11 mouse cellular contexts compared by ENCODE assay signal in genomic region chr9:108690914-108691313, GRCm38 (mm10). TPM values are rescaled to one million over a fixed set of nuclear protein-coding genes. Genes with fewer than 3 reads are reported as not detected.
A peak's percentile ranks its signal among the peaks of the same experiment; 100 is the strongest.
DNase-seq lines count a peak whose midpoint lies in the region; ATAC-seq and TF ChIP-seq lines count a peak whose summit lies in the region.
"Had no signal": no experiment of that assay in that cellular context is flagged by ENCODE, and none has a peak within 500 bp of the region (broad histone marks: within the 10 kb centered on the region; RNA-seq: fewer than 3 reads in every experiment).

No protein-coding gene starts in this region.

- H3K9ac ChIP-seq in liver, embryonic 12.5 days = no peak overlapping the region
- H3K9ac ChIP-seq in liver, postnatal 0 days (replicated peaks) = no peak overlapping the region

- H3K4me1 ChIP-seq in liver, embryonic 12.5 days = peaks cover 33% of the 10 kb centered on the region
- peaks cover 50% of the 10 kb centered on the region for H3K4me1 ChIP-seq in liver, postnatal 0 days (ENCODE audit: insufficient read depth)

- no peaks in the 10 kb centered on the region for H3K36me3 ChIP-seq in liver, embryonic 12.5 days
- H3K36me3 ChIP-seq in liver, postnatal 0 days (replicated peaks; ENCODE audit: insufficient read depth, low read length) = no peaks in the 10 kb centered on the region
- H3K36me3 ChIP-seq: forebrain, embryonic 15.5 days; lung, embryonic 15.5 days had no signal

- no peak for TF ChIP-seq EP300 in liver, postnatal 0 days (IDR thresholded peaks at IDR 0.05; ENCODE audit: low read depth)

- TF ChIP-seq CTCF in liver, postnatal 0 days (IDR thresholded peaks at IDR 0.05; ENCODE audit: low read depth) = no peak

- no peaks in the 10 kb centered on the region for H3K9me3 ChIP-seq in liver, embryonic 12.5 days (replicated peaks)
- H3K9me3 ChIP-seq in liver, postnatal 0 days (ENCODE audit: low read length) = no peaks in the 10 kb centered on the region
- H3K9me3 ChIP-seq: forebrain, embryonic 15.5 days; lung, embryonic 15.5 days had no signal

- no peak overlapping the region for H3K27ac ChIP-seq in liver, embryonic 12.5 days
- peak overlapping the region; percentile 89 for H3K27ac ChIP-seq in liver, postnatal 0 days (ENCODE audit: low read depth)

- intact Hi-C loops in heart, postnatal 10 days (cut with DNase I) = no loop called here
- intact Hi-C loops in heart, postnatal 36 days (cut with DNase I) = no loop called here

- H3K4me2 ChIP-seq in liver, embryonic 12.5 days = peak overlapping the region; percentile 98; the same call in 1 of the 2 replicates
- no peak overlapping the region for H3K4me2 ChIP-seq in liver, postnatal 0 days (ENCODE audit: low read depth, low read length)

- peaks cover 38% of the 10 kb centered on the region for H3K27me3 ChIP-seq in liver, embryonic 12.5 days (replicated peaks)
- H3K27me3 ChIP-seq in liver, postnatal 0 days (ENCODE audit: insufficient read depth, low read length) = 0 out of 2 replicates have a peak, but pooled peaks cover 6% of the 10 kb centered on the region
- H3K27me3 ChIP-seq: forebrain, embryonic 15.5 days; lung, embryonic 15.5 days had no signal

- H3K4me3 ChIP-seq in liver, embryonic 12.5 days = no peak overlapping the region
- H3K4me3 ChIP-seq in liver, postnatal 0 days (ENCODE audit: low read depth, low read length) = no peak overlapping the region

- ATAC-seq in liver, embryonic 12.5 days = no peak
- no peak for ATAC-seq in liver, postnatal 0 days

- DNase-seq in heart, adult 11 months = peak; percentile 92
- no peak for DNase-seq in heart, postnatal 10 days
- no peak for DNase-seq in liver
- peak; percentile 49 for DNase-seq in cerebellum, adult 9-11 months
- no peak for DNase-seq in liver, postnatal 0 days
- DNase-seq in heart, postnatal 36 days = no peak
- no peak for DNase-seq in right cerebral cortex, adult 2 months (ENCODE audit: low spot score in 2 of 2)
- DNase-seq: adrenal gland, postnatal 25 days had no signal

- 82% methylated on average over 6 of the region's 6 CpGs for WGBS in liver, embryonic 12.5 days (ENCODE audit: insufficient replicate concordance)
- WGBS in liver, postnatal 0 days (ENCODE audit: insufficient replicate concordance) = 83% methylated on average over 6 of the region's 6 CpGs

RNA-seq across cellular contexts. Expression of gene Prkar2a, which starts 1.8 kb away (rescaled TPM):
- total RNA-seq in heart, postnatal 10 days (2021) = 10 to 100 TPM; 73.4 to 79.1 TPM
- polyA plus RNA-seq in liver, embryonic 12.5 days (2016; fragmentation: Nextera tagmentation; extraction: Ambion mirVana) = 15.5 and 17.5 TPM in 2 replicates
- 8.2 and 9.7 TPM in 2 replicates for polyA plus RNA-seq in liver, postnatal 0 days (2015; fragmentation: Nextera tagmentation; extraction: Ambion mirVana)
- total RNA-seq in heart, postnatal 36 days (2021) = 10 to 100 TPM; 86.0 to 88.1 TPM

RNA-seq across cellular contexts. Expression of gene Slc25a20, which starts 29.0 kb away (rescaled TPM):
- total RNA-seq in heart, postnatal 10 days (2021) = 100 to 1,000 TPM; 249 to 251 TPM
- 25.2 and 26.7 TPM in 2 replicates for polyA plus RNA-seq in liver, embryonic 12.5 days (2016; fragmentation: Nextera tagmentation; extraction: Ambion mirVana)
- polyA plus RNA-seq in liver, postnatal 0 days (2015; fragmentation: Nextera tagmentation; extraction: Ambion mirVana) = 104 and 114 TPM in 2 replicates
- 100 to 1,000 TPM; 221 to 236 TPM for total RNA-seq in heart, postnatal 36 days (2021)

RNA-seq across cellular contexts. Expression of gene Arih2, which starts 41.7 kb away (rescaled TPM):
- 10 to 100 TPM; 55.2 to 56.4 TPM for total RNA-seq in heart, postnatal 10 days (2021)
- 40.4 and 41.3 TPM in 2 replicates for polyA plus RNA-seq in liver, embryonic 12.5 days (2016; fragmentation: Nextera tagmentation; extraction: Ambion mirVana)
- polyA plus RNA-seq in liver, postnatal 0 days (2015; fragmentation: Nextera tagmentation; extraction: Ambion mirVana) = 16.3 and 19.8 TPM in 2 replicates
- 10 to 100 TPM; 47.8 to 54.4 TPM for total RNA-seq in heart, postnatal 36 days (2021)

Comparison
In these comparisons a context has a peak if more than half of its experiments do, and no peak if none do; other contexts are left out.
1. DNase-seq: peak in heart, adult 11 months (single experiment) and cerebellum, adult 9-11 months (single experiment); none in heart, postnatal 10 days (0 of 2), liver (single experiment), liver, postnatal 0 days (single experiment), heart, postnatal 36 days (0 of 2) and right cerebral cortex, adult 2 months (0 of 2).